Mouse (Mus musculus): ENCODE results near the gene Cdip1. TPM values are rescaled to one million over a fixed set of nuclear protein-coding genes. Genes with fewer than 3 reads are reported as not detected.
"Not testable (repeated sequence)": the region's sequence is repeated elsewhere in the genome, so short reads cannot be mapped to it uniquely, and the experiment has no call there.

Gene Cdip1
- total RNA-seq (2015) (12.0 and 12.2 TPM in 2 replicates), total RNA-seq (2017) (9.2 and 11.1 TPM in 2 replicates)

DNA sequence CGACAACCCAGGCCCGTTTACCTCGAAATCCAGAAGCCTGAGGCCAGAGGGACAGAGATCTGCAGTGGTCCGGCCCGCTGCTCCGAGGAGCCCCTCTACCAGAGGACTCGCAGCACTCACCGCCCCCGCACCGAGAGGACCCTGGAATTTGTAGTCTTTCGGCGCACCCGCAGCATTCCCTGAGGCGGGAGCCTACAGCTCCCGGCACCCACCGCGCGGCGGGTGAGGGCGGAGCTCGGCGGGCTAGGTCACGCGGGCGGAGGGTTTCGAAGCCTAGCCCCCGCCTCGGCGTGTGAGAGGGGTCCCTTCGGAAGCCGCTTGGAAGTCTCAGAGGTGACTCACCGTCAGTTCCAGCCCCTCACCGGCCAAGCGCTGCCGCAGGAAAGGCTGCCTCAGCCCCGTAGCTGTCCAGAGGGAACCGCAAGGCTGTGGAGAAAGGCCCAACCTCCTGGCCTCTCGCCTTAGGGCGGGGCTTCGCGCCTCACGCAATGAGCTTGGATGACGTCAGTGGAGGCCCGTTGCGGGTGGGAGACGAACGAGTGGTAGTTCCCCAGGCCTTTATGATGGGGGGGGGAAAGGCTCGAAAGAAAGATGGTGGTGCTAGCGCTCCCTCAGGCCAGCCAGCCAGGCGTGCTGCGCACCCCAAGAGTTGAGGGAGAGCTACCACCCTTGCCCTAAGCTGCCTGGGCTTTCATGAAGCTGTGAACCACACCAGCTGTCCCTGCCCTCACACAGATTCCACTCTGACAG lies at the start of gene Cdip1:
Gene Cdip1 (minus strand): TSS at position 483 of the 750 bp plus-strand sequence.
- ATAC-seq (ENCODE audit: poor library complexity, severe bottlenecking): peak; percentile 95

DNA sequence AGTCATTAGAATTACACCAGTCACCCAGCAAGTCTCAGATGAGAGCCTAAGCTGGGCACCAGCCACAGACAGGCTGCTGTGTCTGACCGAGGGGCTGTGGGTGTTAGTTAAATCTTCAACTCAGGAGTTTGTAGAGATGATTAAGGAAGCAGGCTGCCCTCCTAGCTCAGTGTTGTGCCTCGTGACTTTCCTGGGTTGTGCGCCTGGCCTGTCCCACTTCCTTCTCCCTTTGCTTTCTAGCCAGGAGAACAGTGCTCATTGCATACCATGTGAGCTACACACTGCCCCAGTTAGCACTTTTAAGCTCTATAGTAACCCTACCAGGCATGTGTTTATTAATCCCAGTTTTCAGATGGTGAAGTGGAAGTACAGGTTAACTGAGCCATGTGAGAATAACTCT lies 49.5 kb upstream of the Cdip1 start:
- ATAC-seq (ENCODE audit: poor library complexity, severe bottlenecking): no peak

DNA sequence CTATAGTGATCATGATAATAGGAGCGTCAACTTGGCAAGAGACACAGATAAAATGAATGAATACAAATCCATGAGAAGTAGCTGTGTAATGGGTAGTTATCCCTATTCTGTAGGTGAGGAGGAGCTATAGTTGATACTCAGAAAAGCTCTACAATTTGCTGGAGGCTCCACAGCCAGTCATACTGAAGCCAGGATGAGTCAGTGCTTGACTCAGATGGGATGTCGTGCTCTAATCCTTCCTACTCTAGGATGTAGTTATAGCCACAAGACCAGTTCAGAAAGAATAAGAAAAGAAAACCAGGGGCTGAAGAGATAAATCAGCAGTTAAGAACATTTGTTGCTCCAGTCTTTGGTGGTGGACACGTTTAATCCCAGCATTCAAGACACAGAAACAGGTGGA lies 47.5 kb upstream of the Cdip1 start:
- no peak for ATAC-seq (ENCODE audit: poor library complexity, severe bottlenecking)

DNA sequence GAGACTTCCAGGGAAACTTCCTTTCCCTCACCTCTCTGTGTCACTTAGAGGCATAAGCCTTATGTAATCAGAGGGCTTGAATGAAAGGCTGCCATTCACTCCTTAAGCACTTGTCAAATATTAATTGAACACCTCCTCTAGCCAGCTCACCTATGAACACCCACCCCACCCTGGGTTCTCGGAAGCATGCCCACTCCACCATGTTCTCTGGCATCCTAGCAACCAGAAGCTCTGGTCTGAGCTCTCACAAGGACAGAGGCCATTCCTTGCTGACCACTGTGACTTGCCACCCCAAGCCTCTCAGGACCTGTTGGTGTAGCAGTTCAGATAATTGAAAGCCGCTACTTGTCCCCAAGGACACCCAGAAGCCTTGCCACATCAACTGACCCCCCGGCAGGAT lies 45.1 kb upstream of the Cdip1 start, which contains the start of gene 4930562C15Rik:
Gene 4930562C15Rik (plus strand): TSS at position 226 of the 400 bp plus-strand sequence.
- ATAC-seq (ENCODE audit: poor library complexity, severe bottlenecking): no peak

DNA sequence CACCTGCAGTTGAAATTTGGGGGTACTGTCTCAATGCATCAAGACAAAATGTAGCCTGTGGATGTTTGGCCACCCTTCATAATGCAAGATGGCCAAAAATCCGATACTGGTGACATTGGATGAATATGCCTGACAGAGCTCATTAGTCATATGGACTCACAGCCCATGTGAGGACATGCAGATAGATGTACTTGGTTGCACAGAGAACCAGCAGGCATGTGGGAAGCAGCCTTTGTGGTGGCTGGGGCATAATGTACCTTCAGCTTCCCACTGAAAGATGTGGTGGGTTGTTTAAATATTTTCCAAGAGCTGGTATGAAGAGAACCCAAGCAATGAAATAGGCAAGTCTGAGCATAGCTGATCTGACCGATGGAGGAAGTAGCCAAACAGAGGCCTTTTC lies 43.8 kb upstream of the Cdip1 start:
- ATAC-seq (ENCODE audit: poor library complexity, severe bottlenecking): no peak

DNA sequence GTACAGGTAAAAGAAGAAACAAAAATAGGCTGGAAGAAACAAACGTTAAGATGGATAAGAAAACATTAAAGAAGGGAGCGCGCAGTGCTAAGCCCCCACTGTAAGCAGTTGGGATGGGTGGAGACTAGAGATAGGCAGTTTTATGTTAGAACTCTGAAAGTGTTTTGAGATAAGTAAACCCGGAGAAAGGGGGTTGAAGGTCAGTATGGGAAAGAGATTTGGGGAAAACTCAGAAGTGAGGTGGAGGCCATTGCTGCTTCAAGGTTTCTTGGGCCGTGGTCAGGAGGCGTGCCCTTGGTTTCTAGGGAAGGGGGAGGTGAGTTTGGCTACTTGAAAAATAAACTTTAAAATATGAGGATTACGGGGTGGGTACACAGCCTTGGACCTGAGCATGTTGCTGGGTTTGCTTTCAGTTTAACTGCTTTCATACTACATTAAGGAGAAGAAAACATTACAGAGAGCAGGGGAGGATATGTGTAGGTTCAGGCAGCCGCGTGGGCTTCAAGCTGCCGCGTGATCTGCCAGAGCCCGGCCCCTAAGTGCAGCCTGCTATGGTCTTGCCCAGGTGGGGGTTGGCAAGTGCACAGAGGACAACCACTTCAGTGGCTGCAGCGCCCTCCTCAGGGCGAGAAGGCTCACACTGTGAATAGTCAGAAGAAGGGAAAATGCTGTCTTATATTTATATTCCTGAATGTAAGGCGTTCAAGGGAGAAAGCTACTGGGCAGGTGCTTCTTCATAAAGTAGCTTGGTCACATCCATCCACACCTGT lies 41.7 kb upstream of the Cdip1 start:
- no peak for ATAC-seq (ENCODE audit: poor library complexity, severe bottlenecking)

DNA sequence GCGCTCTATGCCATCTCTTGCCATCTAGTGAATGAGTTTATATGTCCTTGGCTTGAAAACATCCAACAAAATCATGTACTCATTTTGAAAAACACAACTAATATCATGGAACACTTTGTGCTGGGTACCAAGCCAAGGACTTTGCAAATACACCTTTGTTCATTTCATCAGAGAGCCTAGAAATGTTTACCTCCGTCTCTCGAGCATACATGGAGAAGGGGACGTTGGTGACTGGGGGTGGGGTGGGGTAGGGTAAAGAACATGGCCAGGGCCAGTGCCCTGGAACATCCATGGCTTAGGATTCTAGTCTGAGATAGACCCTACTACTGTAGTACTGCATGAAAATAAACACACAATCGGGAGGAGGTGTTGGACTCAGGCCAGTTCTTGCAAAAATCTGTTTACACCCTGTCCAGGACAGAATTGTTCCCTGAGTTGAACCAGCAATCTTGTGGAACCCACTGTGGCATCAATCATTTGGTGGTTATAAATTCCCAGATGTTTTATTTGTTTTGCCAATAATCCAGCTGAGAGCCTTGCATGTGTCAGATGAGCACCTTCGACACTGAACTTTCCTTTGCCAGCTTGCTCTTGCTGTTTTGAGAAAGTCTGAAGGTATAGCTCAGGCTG lies 39.3 kb upstream of the Cdip1 start:
- no peak for ATAC-seq (ENCODE audit: poor library complexity, severe bottlenecking)

DNA sequence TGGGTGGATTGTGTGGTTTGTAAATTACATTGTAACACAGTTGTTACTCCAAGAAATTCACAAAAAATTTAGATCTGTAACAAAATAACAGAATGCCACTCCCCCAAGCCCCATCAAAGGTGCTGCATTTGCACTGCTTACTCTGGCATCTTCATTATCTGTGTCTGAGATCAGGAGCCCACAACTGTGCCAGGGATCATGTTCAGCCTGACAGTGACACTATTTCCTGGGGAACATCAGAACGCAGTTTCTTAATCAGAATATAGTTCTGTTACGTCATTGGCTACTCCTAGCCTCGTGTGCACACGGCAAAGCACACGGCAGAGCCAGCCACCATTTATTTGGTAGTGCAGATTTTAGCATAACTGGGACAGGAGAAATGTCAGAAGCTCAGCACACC lies 37.5 kb upstream of the Cdip1 start:
- ATAC-seq (ENCODE audit: poor library complexity, severe bottlenecking): no peak

DNA sequence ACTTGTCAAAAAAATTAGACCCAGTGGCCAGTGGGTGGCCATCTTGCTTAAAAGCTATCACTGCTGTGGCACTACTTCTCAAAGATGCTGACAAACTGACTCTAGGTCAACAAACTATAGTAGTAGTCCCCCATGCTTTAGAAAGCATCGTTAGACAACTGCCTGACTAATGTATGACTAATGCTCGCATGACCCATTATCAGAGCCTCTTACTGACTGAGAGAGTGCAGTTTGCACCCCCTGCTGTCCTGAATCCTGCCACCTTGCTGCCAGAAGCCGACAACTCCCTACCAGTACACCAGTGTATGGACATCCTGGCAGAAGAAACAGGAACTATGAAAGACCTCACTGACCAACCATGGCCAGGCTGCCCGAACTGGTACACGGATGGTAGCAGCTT lies 34.4 kb upstream of the Cdip1 start:
- not testable (repeated sequence) for ATAC-seq (ENCODE audit: poor library complexity, severe bottlenecking)

DNA sequence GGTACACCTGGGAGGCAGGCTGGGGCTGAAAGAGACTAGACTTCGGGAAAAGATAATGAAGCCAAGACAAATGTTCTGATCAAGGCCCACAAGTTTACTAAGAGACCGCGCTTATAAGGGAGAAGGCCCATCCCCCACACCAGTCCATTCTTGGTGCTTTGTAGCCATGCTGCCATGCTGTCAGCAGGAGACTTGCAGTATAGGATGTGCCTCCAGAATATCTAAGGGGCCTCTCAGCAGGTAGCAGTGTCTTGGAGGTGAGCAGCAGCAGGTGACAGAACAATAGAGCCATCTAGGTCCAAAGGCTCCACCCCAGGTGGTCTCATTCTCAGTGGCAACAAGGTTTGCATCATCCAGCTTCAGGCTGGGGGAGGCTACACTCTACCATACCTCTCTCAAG lies 28.3 kb upstream of the Cdip1 start:
- no peak for ATAC-seq (ENCODE audit: poor library complexity, severe bottlenecking)

DNA sequence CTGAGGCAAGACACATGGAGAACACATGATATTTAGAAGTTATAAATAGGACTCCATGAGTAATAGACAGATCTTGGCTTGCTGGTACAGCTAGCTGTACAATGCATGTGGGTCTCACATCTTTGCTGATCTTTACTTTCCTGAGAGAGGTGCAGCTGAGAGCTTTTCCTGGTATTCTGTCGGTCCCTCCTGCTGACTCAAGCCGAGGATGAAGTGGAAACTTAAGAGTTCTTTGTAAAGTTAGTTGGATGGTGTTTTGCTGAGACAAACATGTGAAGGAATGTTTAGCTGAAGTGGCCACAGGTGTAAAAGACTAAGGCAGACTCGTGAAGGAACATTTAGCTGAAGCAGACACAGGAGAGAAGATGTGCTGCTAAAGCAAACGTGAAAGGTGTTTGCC lies 6.5 kb upstream of the Cdip1 start:
- no peak for ATAC-seq (ENCODE audit: poor library complexity, severe bottlenecking)

DNA sequence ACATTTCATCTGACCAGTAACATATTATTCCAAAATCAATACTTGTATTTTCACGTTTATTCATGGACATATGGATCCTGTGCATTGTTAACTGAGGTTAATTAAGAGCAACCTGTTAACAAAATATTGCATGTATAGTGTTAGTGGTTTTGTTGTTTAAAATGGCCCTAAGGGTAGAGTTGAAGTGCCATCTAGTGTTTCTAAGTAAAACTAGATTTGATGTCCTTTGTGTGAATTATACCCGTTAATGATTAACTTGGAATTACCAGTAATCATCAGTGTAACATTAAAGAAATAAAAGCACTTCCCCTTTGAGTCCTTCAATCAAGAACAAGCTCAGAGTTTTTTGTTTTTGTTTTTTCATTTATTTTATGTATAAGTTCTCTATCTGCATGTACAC lies 1.2 kb upstream of the Cdip1 start:
- no peak for ATAC-seq (ENCODE audit: poor library complexity, severe bottlenecking)

DNA sequence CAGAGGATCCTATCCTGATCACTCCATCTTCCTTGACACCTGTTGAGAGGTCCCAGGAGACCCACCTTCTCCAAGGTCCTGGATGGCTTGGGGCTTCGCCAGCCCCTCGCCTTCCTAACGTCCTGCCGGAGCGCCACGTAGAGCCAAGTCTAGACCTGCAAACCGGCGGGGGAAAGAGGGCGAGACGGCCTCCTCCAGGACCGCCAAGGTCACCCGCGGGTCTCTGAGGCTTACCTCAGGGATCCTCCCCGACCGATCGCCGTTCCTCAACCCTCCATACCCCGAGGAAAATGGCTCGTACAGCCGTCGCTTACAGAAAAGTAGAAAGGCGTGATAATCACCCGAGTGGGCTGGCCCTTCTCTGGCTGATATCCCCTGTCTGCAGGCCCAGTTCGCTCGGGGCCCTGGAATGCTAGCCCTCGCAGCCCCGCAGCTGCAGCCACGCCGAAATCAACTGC lies 752 bp downstream of the Cdip1 start:
- peak; percentile 8; the same call in 1 of the 2 replicates for ATAC-seq (ENCODE audit: poor library complexity, severe bottlenecking)

DNA sequence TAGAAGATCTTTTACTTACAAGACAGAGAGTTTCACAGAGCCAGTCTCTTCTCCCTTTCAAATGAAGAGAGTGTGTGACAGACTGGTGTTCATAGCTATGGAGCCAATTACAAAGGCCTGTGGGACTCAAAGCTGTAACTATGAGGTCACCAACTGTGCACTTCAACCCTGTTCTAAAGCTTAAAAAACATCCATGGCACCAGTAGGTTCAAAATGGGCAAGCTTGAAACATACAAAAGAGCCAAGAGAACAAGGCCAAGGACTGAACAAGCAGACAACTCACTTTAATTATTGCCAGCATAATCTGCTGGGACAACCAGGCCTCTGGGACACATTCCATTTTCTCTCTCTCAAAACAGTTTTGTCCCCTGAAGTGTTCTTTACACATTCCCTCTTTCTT lies 1.9 kb downstream of the Cdip1 start:
- no peak for ATAC-seq (ENCODE audit: poor library complexity, severe bottlenecking)

DNA sequence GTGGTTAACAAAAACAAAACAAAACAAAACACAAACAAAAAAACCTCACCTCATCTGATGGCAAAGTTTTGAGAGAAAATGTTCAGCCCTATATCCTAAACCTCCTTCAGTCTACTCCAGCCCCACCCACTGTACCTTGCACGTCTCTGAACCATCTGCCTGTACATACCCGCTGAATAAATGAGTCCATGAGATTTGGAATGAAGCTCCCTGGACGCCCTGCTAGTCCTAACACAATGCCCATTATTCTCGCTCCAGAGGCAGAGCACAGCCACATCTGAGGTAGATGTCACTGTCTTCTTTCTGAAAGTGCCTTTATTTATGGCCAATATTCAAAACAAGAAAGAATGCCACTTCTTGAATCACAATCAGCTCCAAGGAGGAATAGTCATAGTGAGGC lies 4.4 kb downstream of the Cdip1 start:
- ATAC-seq (ENCODE audit: poor library complexity, severe bottlenecking): no peak

DNA sequence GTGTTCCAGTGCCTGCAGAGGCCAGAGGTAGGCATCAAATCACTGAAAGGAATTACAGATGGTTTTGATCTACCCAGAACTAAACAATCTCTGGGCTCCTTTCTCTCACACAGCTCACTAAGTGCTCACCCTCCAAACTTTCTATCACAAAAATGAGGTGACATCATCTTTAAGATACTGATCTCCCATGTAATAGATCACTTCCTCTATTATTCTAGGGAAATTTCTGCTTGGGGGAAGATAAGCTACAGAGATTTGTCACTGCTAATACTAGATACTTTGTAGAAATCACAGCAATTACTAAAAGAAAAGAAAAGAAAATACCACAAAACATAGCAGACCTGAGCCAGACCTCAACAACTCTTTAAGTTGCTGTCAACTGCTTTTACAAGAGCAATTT lies 7.6 kb downstream of the Cdip1 start:
- ATAC-seq (ENCODE audit: poor library complexity, severe bottlenecking): no peak

DNA sequence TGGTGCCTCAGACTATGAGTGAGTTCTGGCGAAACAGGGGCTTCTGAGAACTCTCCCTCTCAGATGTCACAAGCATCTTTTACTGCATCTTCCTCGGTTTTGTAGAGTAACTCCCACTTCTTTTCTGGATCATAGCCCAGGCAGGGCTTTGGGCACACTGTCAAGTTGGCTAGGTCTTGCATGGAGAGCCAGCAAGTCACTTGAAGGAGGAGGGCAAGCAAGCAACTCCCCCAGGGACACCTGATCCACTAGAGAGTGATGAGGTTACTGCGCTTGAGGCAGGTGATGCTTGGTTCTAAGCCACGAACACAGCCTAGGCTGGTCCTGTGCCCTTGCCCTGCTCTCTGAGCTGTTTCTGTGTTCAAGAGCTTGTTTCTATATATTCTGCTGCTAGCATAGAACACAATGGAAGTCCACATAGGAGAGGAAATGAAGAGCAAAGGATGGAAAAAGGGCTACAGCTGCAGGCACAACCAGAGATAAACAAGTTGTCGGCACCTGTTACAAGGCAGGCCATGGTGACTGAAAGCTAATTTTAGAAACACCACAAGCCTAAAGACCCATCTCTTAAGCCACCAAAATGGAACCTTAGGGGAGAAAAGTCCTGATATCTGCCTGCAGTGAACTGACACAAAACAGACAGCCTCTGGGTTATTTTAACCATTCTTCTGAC lies 8.4 kb downstream of the Cdip1 start:
- ATAC-seq (ENCODE audit: poor library complexity, severe bottlenecking): no peak

DNA sequence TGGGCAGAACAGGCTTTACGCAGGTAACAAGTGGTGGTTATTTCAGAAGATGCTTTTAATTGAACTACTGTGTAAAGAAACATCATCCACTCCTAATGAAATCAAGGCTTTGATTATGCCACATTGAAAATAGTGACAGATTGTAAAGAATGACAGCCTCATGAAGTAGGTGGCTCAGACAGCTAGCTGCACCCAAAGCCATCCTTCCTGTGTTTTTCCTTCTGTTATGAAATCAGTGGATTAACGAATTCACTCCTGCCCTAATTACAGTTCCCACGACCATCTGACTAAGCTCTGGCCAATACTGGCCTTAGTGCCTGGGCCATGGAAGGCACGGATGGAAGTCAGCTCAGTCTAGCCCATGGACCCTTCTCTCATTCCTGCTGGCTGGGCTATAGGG lies 11.2 kb downstream of the Cdip1 start:
- ATAC-seq (ENCODE audit: poor library complexity, severe bottlenecking): no peak

DNA sequence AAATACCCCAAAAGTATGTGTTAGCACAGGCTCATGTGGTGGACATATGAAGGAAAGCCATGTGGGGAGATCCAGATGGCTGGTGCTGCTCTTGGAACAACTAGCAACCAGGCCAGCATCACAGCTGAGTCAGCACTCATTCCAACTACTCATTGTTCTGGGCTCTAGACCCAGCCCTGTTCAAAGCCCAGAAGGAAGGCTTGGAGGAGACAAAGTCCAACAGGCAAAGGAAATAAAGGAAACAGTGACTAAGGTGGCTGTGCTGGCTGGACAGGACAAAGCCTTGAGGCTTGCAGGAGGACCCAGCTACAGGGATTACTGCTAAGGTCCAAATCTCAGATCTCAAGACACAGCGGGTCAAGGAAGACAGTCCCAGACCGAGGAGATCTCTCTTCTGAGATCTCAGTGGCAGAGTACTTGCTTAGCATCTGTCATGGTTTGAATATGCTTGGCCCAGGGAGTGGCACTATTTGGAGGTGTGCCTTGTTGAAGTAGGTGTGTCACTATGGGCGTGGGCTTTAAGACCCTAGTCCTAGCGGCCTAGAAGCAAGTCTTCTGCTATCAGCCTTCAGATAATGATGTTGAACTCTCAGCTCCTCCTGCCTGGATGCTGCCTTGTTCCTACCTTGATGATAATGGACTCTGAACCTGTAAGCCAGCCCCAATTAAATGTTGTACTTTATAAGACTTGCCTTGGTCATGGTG lies 12.0 kb downstream of the Cdip1 start:
- no peak for ATAC-seq (ENCODE audit: poor library complexity, severe bottlenecking)

DNA sequence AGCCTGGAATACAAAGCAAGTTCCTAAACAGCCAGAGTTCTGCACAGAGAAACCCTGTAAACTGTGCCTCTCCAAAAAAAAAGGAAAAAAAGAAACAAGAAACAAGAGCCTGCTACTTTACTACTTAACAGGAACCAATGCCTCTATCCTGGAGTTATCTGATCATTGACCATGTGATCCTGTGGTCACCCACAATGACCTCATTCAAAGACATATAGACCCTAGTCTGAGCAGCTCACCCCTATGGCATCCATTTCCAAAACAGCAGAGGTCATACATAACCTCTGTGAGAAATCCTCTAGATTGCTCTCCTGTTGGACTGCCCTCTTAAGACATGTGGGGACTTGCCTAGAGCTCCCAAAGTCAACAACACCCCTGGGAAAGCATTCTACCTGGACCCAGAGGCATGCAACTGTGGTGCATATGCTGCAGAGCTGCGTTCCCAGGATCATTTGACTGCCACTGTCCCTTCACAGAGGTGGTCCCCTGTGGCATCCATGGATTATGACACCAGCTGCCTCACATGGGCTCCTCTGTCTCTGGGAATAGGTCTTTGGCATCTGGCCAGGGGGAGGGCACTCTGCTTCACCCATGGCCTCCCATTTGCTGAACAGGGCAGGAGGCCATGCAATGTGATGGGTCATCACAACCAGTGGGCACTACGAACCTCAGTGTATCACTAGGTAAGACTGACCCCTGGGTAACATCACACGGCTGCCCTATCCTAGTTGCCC lies 12.8 kb downstream of the Cdip1 start:
- ATAC-seq (ENCODE audit: poor library complexity, severe bottlenecking): no peak
